Mouse (Mus musculus): ENCODE data around the gene Grin2a.

The Grin2a gene

DNA sequence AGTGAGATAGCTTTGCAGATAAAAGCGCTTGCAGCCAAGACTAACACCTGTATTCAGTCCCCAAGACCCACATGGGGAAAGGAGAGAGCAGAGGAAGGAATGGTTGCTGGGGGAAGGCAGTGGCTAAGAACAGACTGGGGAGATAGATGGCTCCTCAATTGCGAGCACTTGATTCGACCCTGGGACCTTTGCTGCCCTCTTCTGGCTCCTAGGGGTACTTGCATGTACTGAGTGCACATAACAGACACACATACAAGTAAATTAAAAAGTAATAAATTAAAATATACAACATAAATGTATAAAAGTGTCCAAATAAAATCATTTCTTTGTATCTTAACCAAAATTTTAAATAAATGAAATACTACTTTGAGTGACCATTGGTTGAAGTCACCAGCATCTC, 129.7 kb downstream of the Grin2a start:
- DNase-seq (ENCODE audit: low read depth, low spot score): no peak
- Histone ChIP-seq H3K27me3 (ENCODE audit: control insufficient read depth, insufficient read depth, low read length, poor library complexity, severe bottlenecking) (no peaks in the 10 kb centered on the region), H3K36me3 (ENCODE audit: control insufficient read depth, insufficient read depth, low read length, poor library complexity, severe bottlenecking) (no peaks in the 10 kb centered on the region)

DNA sequence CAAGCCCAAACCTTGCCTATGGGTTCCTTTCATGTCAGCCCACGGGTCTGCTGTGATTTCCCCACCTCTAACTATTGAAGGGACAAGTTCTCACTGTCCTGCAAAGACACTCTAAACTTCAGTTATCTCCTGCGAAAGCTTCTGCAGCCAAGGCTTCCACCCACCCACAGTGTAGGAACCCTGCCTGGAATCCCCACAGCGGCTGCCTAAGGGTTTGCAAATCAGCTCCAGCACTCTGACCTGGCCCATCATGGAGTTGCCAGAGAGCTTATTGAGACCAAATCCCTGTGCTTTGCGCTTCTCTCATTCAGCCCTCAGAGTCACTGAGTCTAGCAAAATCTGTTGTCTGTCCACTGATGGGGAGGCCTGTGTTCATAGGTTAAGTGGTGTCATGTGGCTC, 130.3 kb downstream of the Grin2a start:
- DNase-seq (ENCODE audit: low read depth, low spot score): no peak
- Histone ChIP-seq H3K27me3 (ENCODE audit: control insufficient read depth, insufficient read depth, low read length, poor library complexity, severe bottlenecking) (no peaks in the 10 kb centered on the region), H3K36me3 (ENCODE audit: control insufficient read depth, insufficient read depth, low read length, poor library complexity, severe bottlenecking) (no peaks in the 10 kb centered on the region)

DNA sequence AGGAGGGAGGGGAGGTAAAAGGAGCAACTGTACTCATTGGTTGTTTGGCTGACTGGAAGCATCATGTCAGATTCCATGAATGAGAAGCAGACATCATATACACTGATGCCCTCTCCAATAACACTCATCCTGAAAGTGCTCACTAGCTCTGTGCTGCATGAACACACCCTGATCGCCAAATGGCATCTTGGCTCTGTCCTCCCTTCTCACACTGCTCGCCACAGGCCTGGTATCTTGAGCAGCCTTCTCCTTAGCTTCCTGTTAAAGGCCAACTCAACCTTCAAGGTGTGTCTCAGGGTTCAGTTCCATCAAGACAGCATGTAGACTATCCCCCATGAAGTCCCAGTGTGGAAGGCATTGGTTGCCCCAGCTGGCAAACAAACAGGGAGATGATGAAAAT, 137.6 kb downstream of the Grin2a start:
- Histone ChIP-seq H3K36me3 (ENCODE audit: control insufficient read depth, insufficient read depth, low read length, poor library complexity, severe bottlenecking) (no peaks in the 10 kb centered on the region), H3K27me3 (ENCODE audit: control insufficient read depth, insufficient read depth, low read length, poor library complexity, severe bottlenecking) (no peaks in the 10 kb centered on the region)
- no peak for DNase-seq (ENCODE audit: low read depth, low spot score)

DNA sequence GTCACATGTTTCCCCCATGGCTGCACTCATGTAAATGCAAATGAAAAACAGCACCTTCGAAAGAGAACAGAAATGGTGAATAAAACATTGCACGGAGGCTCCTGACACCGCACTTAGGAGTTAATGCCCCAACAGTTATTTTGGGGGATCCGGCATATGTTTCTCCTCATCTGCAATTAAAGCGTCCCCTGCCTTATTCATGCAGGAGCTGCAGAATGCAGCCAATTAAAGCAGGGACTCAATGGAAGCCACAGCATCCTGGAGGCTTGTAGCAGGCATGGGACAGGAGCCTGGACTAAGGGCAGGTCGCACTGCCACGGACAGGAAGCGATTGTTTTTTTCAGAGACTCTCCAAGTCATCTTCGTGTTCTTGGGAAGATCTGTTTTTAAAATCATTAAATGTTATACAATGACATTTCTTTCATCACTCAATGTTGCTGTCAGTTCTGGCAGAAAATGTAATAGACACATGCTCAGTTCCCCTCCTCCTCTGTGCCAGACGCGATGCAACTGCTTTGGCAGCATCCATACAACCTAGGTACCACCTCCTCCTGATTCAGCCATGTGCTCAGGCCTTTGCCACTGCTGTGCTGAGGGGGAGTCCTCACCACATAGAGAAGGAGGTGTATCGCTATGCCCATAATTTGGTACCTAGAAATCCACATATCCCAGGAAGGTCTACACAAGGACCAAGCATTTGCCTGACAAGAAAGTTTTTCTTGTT, 143.9 kb downstream of the Grin2a start:
- H3K36me3 ChIP-seq (ENCODE audit: control insufficient read depth, insufficient read depth, low read length, poor library complexity, severe bottlenecking): no peaks in the 10 kb centered on the region
- H3K27me3 ChIP-seq (ENCODE audit: control insufficient read depth, insufficient read depth, low read length, poor library complexity, severe bottlenecking): no peaks in the 10 kb centered on the region
- DNase-seq (ENCODE audit: low read depth, low spot score): no peak

DNA sequence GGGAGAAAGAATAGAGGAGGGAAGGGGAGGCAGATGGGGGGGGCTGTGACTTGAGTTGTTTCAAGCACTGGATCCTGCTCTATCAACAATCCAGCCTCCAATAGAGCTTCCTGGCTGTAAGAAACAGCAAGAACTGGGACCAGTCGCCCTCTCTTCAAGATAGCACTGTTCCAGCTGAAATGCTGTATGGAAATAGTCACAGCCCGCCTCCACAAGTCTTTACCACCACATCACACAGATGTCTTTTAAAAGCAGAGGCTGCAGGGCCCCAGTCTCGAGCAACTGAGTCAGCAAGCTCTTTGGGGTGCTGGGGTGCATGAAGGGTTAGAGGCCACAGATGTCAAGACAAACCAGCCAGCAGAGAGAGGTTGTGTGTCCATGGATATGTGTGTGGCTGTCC, 153.9 kb downstream of the Grin2a start:
- no peak for DNase-seq (ENCODE audit: low read depth, low spot score)
- H3K36me3 ChIP-seq (ENCODE audit: control insufficient read depth, insufficient read depth, low read length, poor library complexity, severe bottlenecking): no peaks in the 10 kb centered on the region
- H3K27me3 ChIP-seq (ENCODE audit: control insufficient read depth, insufficient read depth, low read length, poor library complexity, severe bottlenecking): no peaks in the 10 kb centered on the region

DNA sequence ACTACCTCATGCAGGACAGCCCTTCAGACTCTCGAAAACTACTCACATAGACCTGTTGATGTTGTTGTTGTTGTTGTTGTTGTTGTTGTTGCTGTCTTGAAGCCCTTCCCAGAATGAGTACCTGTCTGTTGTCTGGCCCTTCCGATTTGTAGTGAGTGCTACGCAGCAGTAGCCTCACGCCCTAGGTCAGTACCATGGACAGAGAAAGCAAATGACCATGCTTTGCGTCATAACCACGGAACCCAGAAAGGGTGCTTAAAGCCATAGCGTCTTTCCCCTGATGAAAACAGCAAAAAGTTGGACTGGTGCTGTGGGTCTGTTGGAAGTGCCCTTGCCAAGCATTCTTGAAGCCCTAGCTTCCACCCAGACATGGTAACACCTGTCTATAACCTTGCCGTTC, 158.8 kb downstream of the Grin2a start:
- Histone ChIP-seq H3K27me3 (ENCODE audit: control insufficient read depth, insufficient read depth, low read length, poor library complexity, severe bottlenecking) (no peaks in the 10 kb centered on the region), H3K36me3 (ENCODE audit: control insufficient read depth, insufficient read depth, low read length, poor library complexity, severe bottlenecking) (no peaks in the 10 kb centered on the region)
- DNase-seq (ENCODE audit: low read depth, low spot score): no peak

DNA sequence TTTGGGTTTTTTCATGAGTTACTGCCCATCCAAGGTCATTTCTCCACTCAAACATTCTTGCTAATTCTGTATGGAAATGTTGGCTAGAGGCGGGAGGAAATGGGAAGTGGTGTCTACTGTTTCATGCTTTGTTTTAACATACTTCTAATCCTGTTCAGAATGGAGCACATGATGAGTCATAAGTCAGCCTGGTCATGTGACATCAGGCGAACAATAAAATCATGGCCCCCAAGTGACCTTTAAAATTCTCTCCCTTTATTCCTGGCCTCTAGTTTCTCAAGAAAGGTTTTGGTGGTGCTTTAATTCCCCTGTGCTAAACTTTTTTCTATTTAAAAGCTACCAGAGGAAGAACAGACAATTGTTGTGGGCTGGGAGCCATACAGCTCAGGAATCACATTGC, 161.1 kb downstream of the Grin2a start:
- DNase-seq (ENCODE audit: low read depth, low spot score): no peak
- H3K27me3 ChIP-seq (ENCODE audit: control insufficient read depth, insufficient read depth, low read length, poor library complexity, severe bottlenecking): no peaks in the 10 kb centered on the region
- no peaks in the 10 kb centered on the region for H3K36me3 ChIP-seq (ENCODE audit: control insufficient read depth, insufficient read depth, low read length, poor library complexity, severe bottlenecking)

DNA sequence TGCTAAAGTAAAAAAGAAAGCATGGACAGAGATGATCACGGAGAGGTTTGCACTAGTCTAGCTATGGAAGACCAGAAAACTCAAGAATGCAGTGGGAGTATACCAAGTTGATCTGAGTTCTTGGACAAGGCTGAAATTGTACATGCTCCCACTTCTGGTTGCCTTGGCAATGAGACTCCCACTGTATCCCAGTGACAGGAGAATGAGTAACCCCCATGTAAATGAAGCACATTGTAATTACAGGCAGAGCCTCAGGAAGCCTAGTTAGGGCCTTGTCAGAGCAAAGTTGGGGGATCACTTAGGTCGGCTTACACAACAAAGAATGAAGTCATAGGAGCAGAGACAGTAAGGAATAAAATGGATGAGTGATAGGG, 170.3 kb downstream of the Grin2a start:
- no peak for DNase-seq (ENCODE audit: low read depth, low spot score)
- Histone ChIP-seq H3K36me3 (ENCODE audit: control insufficient read depth, insufficient read depth, low read length, poor library complexity, severe bottlenecking) (no peaks in the 10 kb centered on the region), H3K27me3 (ENCODE audit: control insufficient read depth, insufficient read depth, low read length, poor library complexity, severe bottlenecking) (no peaks in the 10 kb centered on the region)

DNA sequence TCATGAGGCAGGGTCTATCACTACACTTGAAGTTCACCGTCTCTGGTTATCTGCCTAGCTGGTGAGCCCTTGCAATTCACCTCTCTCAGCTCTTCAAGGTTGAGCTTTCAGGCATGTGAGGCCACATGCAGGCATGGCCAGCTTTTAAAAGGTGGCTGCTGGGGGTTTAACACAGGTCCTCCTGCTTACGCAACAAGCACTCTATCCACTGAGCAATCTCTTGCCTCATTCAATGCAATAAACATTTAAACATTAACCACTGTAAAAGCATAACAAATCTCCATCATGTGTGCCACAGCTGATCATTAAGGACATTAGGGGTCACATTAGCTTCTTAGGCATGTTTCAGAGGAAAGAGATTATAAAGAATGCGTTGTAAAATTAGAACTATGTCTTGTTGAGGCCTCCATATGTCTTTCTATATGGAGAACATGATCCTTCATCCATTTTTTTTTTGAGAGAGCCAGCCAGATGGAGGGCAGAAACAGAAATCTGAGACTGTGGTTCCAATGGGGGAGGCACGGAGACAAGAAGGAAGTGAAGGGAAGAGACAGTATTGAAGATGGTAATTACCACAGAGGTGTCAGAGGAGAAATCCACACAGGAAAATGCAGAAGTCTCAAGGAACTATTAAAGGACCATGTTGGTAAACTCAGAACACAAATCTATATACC, 170.8 kb downstream of the Grin2a start:
- Histone ChIP-seq H3K27me3 (ENCODE audit: control insufficient read depth, insufficient read depth, low read length, poor library complexity, severe bottlenecking) (no peaks in the 10 kb centered on the region), H3K36me3 (ENCODE audit: control insufficient read depth, insufficient read depth, low read length, poor library complexity, severe bottlenecking) (no peaks in the 10 kb centered on the region)
- DNase-seq (ENCODE audit: low read depth, low spot score): no peak

DNA sequence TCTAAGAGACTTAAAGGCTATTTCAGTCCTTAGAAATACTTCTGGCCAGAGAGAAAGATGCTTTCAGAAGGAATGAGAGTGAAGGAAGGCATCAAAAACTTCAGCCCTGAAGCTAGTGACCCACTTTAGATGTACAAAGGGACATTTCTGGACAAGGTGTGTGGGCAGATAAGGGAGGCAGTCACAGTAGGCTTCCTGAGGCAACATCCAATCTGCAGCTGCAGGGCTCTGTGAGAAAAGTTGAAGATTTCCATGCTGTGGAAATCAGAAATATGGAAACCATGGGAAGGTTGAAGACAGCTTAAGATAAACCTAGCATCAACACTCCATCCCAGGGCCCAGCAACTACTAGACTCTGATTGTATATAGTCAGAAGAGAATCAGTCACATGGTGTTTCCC, 171.7 kb downstream of the Grin2a start:
- Histone ChIP-seq H3K36me3 (ENCODE audit: control insufficient read depth, insufficient read depth, low read length, poor library complexity, severe bottlenecking) (no peaks in the 10 kb centered on the region), H3K27me3 (ENCODE audit: control insufficient read depth, insufficient read depth, low read length, poor library complexity, severe bottlenecking) (no peaks in the 10 kb centered on the region)
- DNase-seq (ENCODE audit: low read depth, low spot score): no peak

DNA sequence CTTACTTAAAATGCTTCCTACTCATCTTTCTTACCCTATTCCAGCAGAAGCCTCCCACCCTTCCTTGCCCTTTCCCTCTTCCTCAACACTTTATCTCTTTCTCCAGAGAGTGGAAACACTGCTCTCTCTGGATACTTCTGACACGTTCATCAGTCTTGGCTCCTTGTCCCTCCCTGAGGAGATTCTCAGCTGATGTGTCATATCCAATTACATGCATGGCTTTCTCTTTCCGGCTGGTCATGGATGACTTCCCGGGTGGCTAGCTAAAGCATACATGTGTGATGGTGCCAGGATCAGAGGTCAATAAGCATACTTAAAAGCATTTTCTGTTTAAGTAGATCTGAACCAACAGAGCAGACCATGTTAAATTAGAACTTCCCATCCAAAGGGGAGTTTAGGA, 175.9 kb downstream of the Grin2a start:
- Histone ChIP-seq H3K27me3 (ENCODE audit: control insufficient read depth, insufficient read depth, low read length, poor library complexity, severe bottlenecking) (no peaks in the 10 kb centered on the region), H3K36me3 (ENCODE audit: control insufficient read depth, insufficient read depth, low read length, poor library complexity, severe bottlenecking) (no peaks in the 10 kb centered on the region)
- no peak for DNase-seq (ENCODE audit: low read depth, low spot score)

DNA sequence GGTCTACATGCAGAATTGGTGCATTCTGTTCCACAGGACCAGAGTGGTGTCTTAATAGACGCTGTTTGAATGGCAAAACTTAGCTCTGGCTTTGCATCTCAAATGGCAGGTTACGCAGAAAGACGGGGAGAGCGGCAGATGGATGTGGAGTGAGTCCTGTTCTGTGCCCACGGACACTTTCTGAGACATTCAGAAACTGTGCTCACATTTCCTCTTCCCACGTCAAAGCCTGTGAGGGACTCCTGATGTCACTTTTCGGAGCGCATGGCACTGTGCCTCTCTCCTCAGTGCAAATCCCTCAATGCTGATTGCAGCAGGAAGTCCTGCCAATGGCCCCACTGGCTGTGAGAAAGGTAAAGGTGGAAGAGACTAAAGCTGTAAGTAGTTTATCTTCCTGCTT, 194.0 kb downstream of the Grin2a start:
- no peaks in the 10 kb centered on the region for H3K27me3 ChIP-seq (ENCODE audit: control insufficient read depth, insufficient read depth, low read length, poor library complexity, severe bottlenecking)

DNA sequence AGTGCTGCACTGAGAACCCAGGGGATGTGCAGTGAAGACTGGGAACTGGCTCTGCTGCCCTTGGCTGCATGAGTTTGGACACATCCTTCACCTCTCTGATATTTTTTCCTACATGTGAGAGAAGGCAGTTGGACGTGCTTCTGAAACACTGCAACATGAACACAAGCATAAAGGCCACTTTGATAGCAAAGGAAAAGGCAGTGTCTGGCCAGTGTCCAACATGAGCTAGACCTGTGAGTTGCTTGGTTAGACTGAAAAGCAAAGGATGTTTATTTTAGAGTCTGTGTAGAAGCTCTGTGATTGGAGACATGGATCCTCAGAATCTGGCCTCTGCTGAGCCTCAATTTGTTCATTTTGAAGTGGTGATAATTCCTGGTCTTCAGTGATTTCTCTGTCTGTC, 195.1 kb downstream of the Grin2a start:
- no peaks in the 10 kb centered on the region for H3K27me3 ChIP-seq (ENCODE audit: control insufficient read depth, insufficient read depth, low read length, poor library complexity, severe bottlenecking)
- no peaks in the 10 kb centered on the region for H3K36me3 ChIP-seq (ENCODE audit: control insufficient read depth, insufficient read depth, low read length, poor library complexity, severe bottlenecking)
- DNase-seq (ENCODE audit: low read depth, low spot score): no peak

More for the DNA sequence above, 194.0 kb downstream of the Grin2a start:
- H3K36me3 ChIP-seq (ENCODE audit: control insufficient read depth, insufficient read depth, low read length, poor library complexity, severe bottlenecking): no peaks in the 10 kb centered on the region
- no peak for DNase-seq (ENCODE audit: low read depth, low spot score)

DNA sequence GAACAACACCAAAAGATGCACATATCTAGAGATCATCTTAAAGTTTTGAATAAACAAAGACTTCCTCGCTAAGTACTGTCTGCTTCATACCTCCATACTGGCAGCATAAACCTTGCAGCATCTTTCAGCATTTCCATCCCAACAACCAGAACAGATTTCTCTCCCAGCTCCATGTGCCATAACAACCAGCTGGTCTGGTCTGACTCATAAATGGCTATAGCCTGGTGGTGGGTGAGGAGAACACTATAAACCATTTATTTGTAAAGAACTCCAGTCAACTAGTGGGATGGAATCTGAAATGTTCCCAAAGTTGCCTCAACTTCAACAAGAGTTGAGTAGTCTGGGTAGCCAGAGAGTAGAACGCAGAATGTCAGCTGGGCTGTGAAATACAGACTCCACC, 202.4 kb downstream of the Grin2a start:
- no peak for DNase-seq (ENCODE audit: low read depth, low spot score)
- Histone ChIP-seq H3K36me3 (ENCODE audit: control insufficient read depth, insufficient read depth, low read length, poor library complexity, severe bottlenecking) (no peaks in the 10 kb centered on the region), H3K27me3 (ENCODE audit: control insufficient read depth, insufficient read depth, low read length, poor library complexity, severe bottlenecking) (no peaks in the 10 kb centered on the region)

DNA sequence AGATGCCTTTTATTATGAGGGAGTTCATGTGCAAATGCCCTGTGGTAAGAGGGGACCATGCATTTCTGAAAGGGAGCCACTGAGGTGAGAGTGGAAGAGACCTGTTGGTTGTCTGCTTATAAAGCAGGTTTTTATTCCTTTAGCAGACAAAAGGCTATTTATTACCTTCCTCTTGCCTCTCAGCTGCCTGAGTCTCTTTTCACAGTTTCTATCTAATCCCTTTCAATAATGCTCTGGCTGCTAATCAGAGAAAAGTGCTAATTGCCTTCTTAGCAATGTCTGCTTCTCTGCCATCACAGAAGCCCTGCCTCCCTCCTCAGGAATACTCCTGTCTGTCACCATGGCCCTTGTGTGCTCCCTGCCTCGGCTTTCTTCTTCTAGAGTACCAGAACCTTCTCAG, 209.1 kb downstream of the Grin2a start:
- DNase-seq (ENCODE audit: low read depth, low spot score): no peak
- Histone ChIP-seq H3K36me3 (ENCODE audit: control insufficient read depth, insufficient read depth, low read length, poor library complexity, severe bottlenecking) (no peaks in the 10 kb centered on the region), H3K27me3 (ENCODE audit: control insufficient read depth, insufficient read depth, low read length, poor library complexity, severe bottlenecking) (no peaks in the 10 kb centered on the region)

DNA sequence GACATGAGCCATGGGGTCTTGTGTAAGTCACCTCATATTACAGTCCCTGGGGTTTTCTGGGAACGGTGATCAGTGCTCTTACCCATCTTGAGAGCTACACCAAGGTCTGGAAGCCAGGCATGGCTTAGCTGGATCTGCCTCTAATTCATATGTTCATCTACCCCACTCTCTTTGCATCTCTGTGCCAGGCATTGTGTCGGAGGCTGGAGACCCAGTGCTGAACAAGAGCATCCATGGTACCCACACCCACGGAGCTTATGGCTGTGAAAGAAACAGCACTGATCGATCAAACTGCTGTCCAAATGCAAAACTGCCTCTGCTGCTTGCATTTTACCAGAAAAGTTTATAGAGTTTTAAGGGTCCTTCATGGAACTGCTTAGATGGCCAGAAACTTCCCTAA, 209.5 kb downstream of the Grin2a start:
- Histone ChIP-seq H3K36me3 (ENCODE audit: control insufficient read depth, insufficient read depth, low read length, poor library complexity, severe bottlenecking) (no peaks in the 10 kb centered on the region), H3K27me3 (ENCODE audit: control insufficient read depth, insufficient read depth, low read length, poor library complexity, severe bottlenecking) (no peaks in the 10 kb centered on the region)
- no peak for DNase-seq (ENCODE audit: low read depth, low spot score)
